Mouse (Mus musculus): ENCODE measurements around the gene Sik1. TPM values are rescaled to one million over a fixed set of nuclear protein-coding genes. Genes with fewer than 3 reads are reported as not detected.

Sik1 gene
- polyA plus RNA-seq, 1 experiment from 2014 or later = 25.0 TPM

DNA sequence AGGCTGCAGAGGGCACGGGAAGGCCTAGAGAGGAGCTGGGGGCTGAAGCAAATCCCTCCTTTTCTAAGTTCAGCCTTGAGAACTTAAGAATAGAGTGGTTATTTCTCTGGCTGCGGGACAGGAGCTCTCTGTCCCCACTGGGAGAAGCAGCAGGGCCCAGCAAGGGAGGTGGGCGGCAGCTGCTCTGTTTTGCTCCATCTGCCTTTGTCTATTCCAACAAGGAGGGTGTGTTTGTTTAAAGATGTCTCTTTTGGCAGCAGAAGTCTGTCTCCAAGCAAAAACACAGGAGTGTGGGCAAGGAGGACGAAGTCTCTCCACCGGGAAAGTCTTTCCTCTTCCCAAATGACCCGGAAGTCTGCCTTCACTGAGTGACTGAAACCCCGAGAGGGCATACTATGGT, 18.8 kb downstream of the Sik1 start:
- DNase-seq = no peak
- Histone ChIP-seq H3K9ac (no peak overlapping the region), H3K27ac (ENCODE audit: low read depth) (peak overlapping the region; percentile 61; the same call in 1 of the 2 replicates)

GRCm38 (mm10) chr17:31836264-31836607, 19.4 kb downstream of the Sik1 start:
- no peak overlapping the region for H3K4me2 ChIP-seq
- ATAC-seq (ENCODE audit: insufficient read depth) = no peak
- WGBS = 71% methylated on average over 2 of the region's 2 CpGs
- H3K36me3 ChIP-seq (ENCODE audit: insufficient read depth) = no peaks in the 10 kb centered on the region
- no peak for DNase-seq
- TF ChIP-seq CTCF (IDR thresholded peaks at IDR 0.05; ENCODE audit: low read depth) = no peak
- no peaks in the 10 kb centered on the region for H3K27me3 ChIP-seq (ENCODE audit: insufficient read depth, low read length)
- H3K27ac ChIP-seq (ENCODE audit: low read depth) = peak overlapping the region; percentile 61; the same call in 1 of the 2 replicates
- H3K4me3 ChIP-seq (ENCODE audit: low read depth, low read length) = no peak overlapping the region
- H3K4me1 ChIP-seq (ENCODE audit: insufficient read depth) = peaks cover 15% of the 10 kb centered on the region
- H3K9me3 ChIP-seq (ENCODE audit: low read depth, low read length) = no peaks in the 10 kb centered on the region
- H3K9ac ChIP-seq = no peak overlapping the region

More for the DNA sequence above, 18.8 kb downstream of the Sik1 start:
- H3K4me3 ChIP-seq (ENCODE audit: low read depth, low read length) = no peak overlapping the region
- no peak for ATAC-seq (ENCODE audit: insufficient read depth)
- no peaks in the 10 kb centered on the region for H3K9me3 ChIP-seq (ENCODE audit: low read depth, low read length)
- H3K36me3 ChIP-seq (ENCODE audit: insufficient read depth) = no peaks in the 10 kb centered on the region
- 48% methylated on average over 7 of the region's 7 CpGs for WGBS
- no peak for TF ChIP-seq CTCF (IDR thresholded peaks at IDR 0.05; ENCODE audit: low read depth)
- H3K4me2 ChIP-seq = no peak overlapping the region
- peaks cover 15% of the 10 kb centered on the region for H3K4me1 ChIP-seq (ENCODE audit: insufficient read depth)
- H3K27me3 ChIP-seq (ENCODE audit: insufficient read depth, low read length) = no peaks in the 10 kb centered on the region

GRCm38 (mm10) chr17:31835528-31836263, 19.9 kb downstream of the Sik1 start:
- DNase-seq (no peak), ATAC-seq (ENCODE audit: insufficient read depth) (no peak)
- peak overlapping the region; percentile 61; the same call in 1 of the 2 replicates for H3K27ac ChIP-seq (ENCODE audit: low read depth)
- TF ChIP-seq CTCF (IDR thresholded peaks at IDR 0.05; ENCODE audit: low read depth) = no peak
- H3K36me3 ChIP-seq (ENCODE audit: insufficient read depth) = no peaks in the 10 kb centered on the region
- no peak overlapping the region for H3K4me3 ChIP-seq (ENCODE audit: low read depth, low read length)
- H3K4me1 ChIP-seq (ENCODE audit: insufficient read depth) = peaks cover 15% of the 10 kb centered on the region
- no peaks in the 10 kb centered on the region for H3K9me3 ChIP-seq (ENCODE audit: low read depth, low read length)
- no peaks in the 10 kb centered on the region for H3K27me3 ChIP-seq (ENCODE audit: insufficient read depth, low read length)
- H3K4me2 ChIP-seq = no peak overlapping the region
- H3K9ac ChIP-seq = no peak overlapping the region
- 89% methylated on average over 11 of the region's 11 CpGs for WGBS

DNA sequence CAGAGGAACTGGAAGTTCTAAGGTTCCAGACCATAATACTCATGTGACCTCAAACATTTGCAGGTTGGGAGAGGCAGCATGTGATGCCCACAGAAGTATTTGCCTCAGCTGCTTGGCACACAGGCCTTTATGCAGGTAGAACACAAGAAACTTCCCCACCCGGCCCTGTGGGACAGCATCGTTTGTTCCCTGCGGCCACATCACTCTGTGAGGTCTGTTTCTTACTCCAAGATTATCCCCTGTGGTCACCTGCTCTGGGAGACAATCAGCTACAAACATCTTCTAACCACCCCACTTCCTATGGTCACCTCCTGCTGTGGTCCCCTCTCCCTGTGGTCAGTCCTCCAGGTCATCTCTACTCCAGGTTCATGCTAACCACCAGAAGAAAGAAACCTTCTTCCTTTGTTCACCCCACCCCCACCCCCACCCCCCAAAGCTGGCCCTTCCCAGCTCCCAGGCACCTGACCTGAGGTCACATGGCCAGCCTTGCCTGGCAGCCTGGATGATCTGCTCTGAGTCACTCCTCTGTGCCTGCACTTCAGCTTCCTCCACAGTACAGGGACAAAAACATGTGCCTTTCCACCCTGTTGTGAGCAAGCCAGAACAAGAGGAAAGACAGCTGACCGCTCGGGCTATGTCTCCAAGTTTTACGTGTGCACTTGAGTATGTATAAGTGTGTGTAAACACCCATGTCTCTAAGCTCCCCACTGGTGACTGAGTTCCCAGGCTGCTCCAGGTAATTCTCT, 21.1 kb downstream of the Sik1 start:
- Histone ChIP-seq H3K27me3 (ENCODE audit: insufficient read depth, low read length) (no peaks in the 10 kb centered on the region), H3K27ac (ENCODE audit: low read depth) (peak overlapping the region; percentile 60; the same call in 1 of the 2 replicates), H3K4me3 (ENCODE audit: low read depth, low read length) (no peak overlapping the region), H3K9me3 (ENCODE audit: low read depth, low read length) (no peaks in the 10 kb centered on the region), H3K4me2 (no peak overlapping the region), H3K36me3 (ENCODE audit: insufficient read depth) (no peaks in the 10 kb centered on the region), H3K4me1 (ENCODE audit: insufficient read depth) (peaks cover 15% of the 10 kb centered on the region), H3K9ac (no peak overlapping the region)
- ATAC-seq (ENCODE audit: insufficient read depth) = no peak
- DNase-seq = no peak
- TF ChIP-seq CTCF (IDR thresholded peaks at IDR 0.05; ENCODE audit: low read depth) = no peak
- WGBS = 64% methylated on average over 6 of the region's 6 CpGs

DNA sequence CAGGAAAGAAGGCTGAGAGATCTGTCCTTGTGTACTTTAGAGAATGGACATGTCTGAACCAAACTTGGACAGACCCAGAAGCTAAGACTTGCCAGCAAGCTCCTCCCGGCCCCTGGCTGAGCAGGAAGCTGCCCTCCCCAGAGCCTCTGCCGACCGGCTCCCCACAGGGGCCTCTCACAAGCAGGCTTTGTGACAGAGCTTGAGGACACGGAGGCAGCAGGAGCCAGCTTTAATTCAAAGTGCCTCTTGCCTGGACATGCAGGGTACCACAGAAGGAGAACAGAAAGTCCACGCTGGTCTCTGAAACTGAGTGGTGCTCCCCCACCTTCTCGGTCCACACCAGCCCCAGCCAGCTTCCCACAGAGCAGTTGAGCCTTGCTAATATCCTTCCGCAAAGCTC, 21.9 kb downstream of the Sik1 start:
- peak; percentile 65 for DNase-seq
- Histone ChIP-seq H3K4me2 (no peak overlapping the region; the same call in 1 of the 2 replicates), H3K9me3 (ENCODE audit: low read depth, low read length) (no peaks in the 10 kb centered on the region), H3K27me3 (ENCODE audit: insufficient read depth, low read length) (no peaks in the 10 kb centered on the region), H3K4me3 (ENCODE audit: low read depth, low read length) (no peak overlapping the region), H3K27ac (ENCODE audit: low read depth) (peak overlapping the region; percentile 61; the same call in 1 of the 2 replicates), H3K36me3 (ENCODE audit: insufficient read depth) (no peaks in the 10 kb centered on the region), H3K4me1 (ENCODE audit: insufficient read depth) (peaks cover 15% of the 10 kb centered on the region), H3K9ac (peak overlapping the region; percentile 24)
- no peak for TF ChIP-seq CTCF (IDR thresholded peaks at IDR 0.05; ENCODE audit: low read depth)
- ATAC-seq (ENCODE audit: insufficient read depth) = peak; percentile 55; the same call in 1 of the 2 replicates
- WGBS = 24% methylated on average over 7 of the region's 7 CpGs

GRCm38 (mm10) chr17:31832577-31832964, 23.0 kb downstream of the Sik1 start:
- no peak overlapping the region for H3K4me2 ChIP-seq
- no peak overlapping the region for H3K4me3 ChIP-seq (ENCODE audit: low read depth, low read length)
- no peak overlapping the region for H3K27ac ChIP-seq (ENCODE audit: low read depth)
- 88% methylated on average over 9 of the region's 9 CpGs for WGBS
- no peaks in the 10 kb centered on the region for H3K36me3 ChIP-seq (ENCODE audit: insufficient read depth)
- no peaks in the 10 kb centered on the region for H3K9me3 ChIP-seq (ENCODE audit: low read depth, low read length)
- no peak overlapping the region for H3K9ac ChIP-seq
- peaks cover 20% of the 10 kb centered on the region for H3K4me1 ChIP-seq (ENCODE audit: insufficient read depth)
- no peak for TF ChIP-seq CTCF (IDR thresholded peaks at IDR 0.05; ENCODE audit: low read depth)
- ATAC-seq (ENCODE audit: insufficient read depth) (no peak), DNase-seq (no peak)
- H3K27me3 ChIP-seq (ENCODE audit: insufficient read depth, low read length) = no peaks in the 10 kb centered on the region

GRCm38 (mm10) chr17:31831866-31832576, 23.6 kb downstream of the Sik1 start:
- no peak for ATAC-seq (ENCODE audit: insufficient read depth)
- Histone ChIP-seq H3K27ac (ENCODE audit: low read depth) (no peak overlapping the region), H3K27me3 (ENCODE audit: insufficient read depth, low read length) (no peaks in the 10 kb centered on the region), H3K4me2 (no peak overlapping the region), H3K36me3 (ENCODE audit: insufficient read depth) (no peaks in the 10 kb centered on the region), H3K4me3 (ENCODE audit: low read depth, low read length) (no peak overlapping the region), H3K4me1 (ENCODE audit: insufficient read depth) (peaks cover 24% of the 10 kb centered on the region), H3K9ac (no peak overlapping the region), H3K9me3 (ENCODE audit: low read depth, low read length) (no peaks in the 10 kb centered on the region)
- TF ChIP-seq CTCF (IDR thresholded peaks at IDR 0.05; ENCODE audit: low read depth) = no peak
- DNase-seq = no peak
- 88% methylated on average over 14 of the region's 14 CpGs for WGBS
